Mouse (Mus musculus) erythroblast, embryonic 14.5 days (primary cell): Measurements from ENCODE around the gene Trim39.

ENCODE experiments used
- GATA1 ChIP-seq: IDR thresholded peaks from 2 replicates; pipeline ENCODE4 v1.6.1; 2012; ENCODE audit warnings: low read length, inconsistent platforms, mixed read lengths
- TAL1 ChIP-seq: IDR thresholded peaks from 3 replicates; pipeline ENCODE4 v1.6.1; 2012; ENCODE audit warnings: low read length, inconsistent platforms, mixed read lengths

DNA sequence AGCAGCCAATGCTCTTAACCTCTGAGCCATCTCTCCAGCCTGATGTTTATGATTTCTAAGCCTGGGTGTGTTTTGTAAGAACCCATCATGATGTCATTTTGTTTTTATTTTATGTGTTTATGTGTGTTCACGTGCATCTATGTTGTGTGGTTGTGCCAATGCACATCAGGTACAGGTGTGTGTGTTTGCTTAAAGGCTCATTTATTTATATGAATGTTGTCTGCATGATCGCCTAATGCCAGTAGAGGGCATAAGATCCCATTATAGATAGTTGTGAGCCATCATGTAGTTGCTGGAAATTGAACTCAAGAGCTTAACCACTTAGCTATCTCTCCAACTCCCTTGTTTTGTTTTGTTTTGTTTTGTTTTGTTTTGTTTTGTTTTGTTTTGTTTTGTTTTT lies 26.3 kb downstream of the Trim39 start:
- TF ChIP-seq TAL1 (no peak), GATA1 (no peak)
